Mouse (Mus musculus): Measurements from ENCODE around the gene Tpo. TPM values are rescaled to one million over a fixed set of nuclear protein-coding genes. Genes with fewer than 3 reads are reported as not detected.

The Tpo gene
- polyA plus RNA-seq (2015; fragmentation: Nextera tagmentation; extraction: Ambion mirVana): not detected in 2 replicates

DNA sequence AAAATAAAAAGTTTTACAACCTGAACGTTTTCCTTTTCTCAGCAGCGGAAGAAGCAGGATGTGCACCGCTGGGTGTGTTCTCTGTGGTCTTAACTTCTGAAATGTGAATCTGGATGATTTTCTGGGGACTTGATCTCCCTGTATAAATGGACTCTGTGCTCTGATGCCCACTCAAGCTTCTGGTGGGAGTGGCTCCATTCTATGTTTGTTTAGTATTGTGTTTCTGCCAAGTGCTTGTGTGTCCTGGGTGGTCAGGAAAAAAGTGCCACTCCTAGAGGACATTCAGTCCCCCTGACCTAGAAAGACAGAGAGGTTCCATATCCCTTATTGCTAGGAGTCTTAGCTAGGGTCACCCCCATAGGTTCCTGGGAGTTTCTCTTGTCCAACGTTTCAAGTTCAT lies at the start of gene Tpo:
TSS of gene Tpo (minus strand) at position 101 of the 400 bp plus-strand sequence.
- Histone ChIP-seq H3K4me1 (ENCODE audit: control insufficient read depth, insufficient read depth, low read length) (no peaks in the 10 kb centered on the region), H3K9ac (ENCODE audit: low read depth, low read length) (no peak within 1 kb of the TSS), H3K36me3 (ENCODE audit: control insufficient read depth, insufficient read depth, low read length) (no peaks in the 10 kb centered on the region), H3K9me3 (ENCODE audit: control insufficient read depth, low read length) (no peaks in the 10 kb centered on the region), H3K4me3 (ENCODE audit: low read length) (no peak within 1 kb of the TSS), H3K27ac (ENCODE audit: low read length) (no peak within 1 kb of the TSS), H3K4me2 (ENCODE audit: low read depth, low read length) (no peak within 1 kb of the TSS), H3K27me3 (replicated peaks; ENCODE audit: control insufficient read depth, insufficient read depth, low read length) (no peaks in the 10 kb centered on the region)
- 83% methylated on average over 4 of the region's 4 CpGs for WGBS
- ATAC-seq: no peak

DNA sequence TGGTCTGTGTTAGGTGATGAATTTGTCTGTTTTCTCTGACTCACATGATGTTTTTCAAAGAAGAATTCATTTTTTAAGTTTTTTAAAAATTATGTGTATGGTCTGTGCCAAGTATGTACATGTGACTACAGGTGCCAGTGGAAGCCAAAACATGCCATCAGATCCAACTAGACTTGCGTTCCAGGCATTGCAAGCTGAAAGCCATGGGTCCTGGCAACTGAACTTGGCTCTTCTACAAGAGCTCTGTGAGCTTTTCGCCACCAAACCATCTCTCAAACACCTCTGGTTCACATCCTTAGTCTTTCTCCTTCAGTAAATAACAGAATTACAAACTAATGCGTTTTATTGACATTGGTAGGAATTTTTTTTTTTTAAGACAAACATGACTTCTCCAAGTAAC lies 49.3 kb upstream of the Tpo start:
- H3K4me3 ChIP-seq (ENCODE audit: low read length): no peak overlapping the region
- no peak overlapping the region for H3K4me2 ChIP-seq (ENCODE audit: low read depth, low read length)
- no peak overlapping the region for H3K9ac ChIP-seq (ENCODE audit: low read depth, low read length)
- H3K4me1 ChIP-seq (ENCODE audit: control insufficient read depth, insufficient read depth, low read length): no peaks in the 10 kb centered on the region
- H3K9me3 ChIP-seq (ENCODE audit: control insufficient read depth, low read length): no peaks in the 10 kb centered on the region
- no peaks in the 10 kb centered on the region for H3K27me3 ChIP-seq (replicated peaks; ENCODE audit: control insufficient read depth, insufficient read depth, low read length)
- no peak for ATAC-seq
- H3K27ac ChIP-seq (ENCODE audit: low read length): no peak overlapping the region
- H3K36me3 ChIP-seq (ENCODE audit: control insufficient read depth, insufficient read depth, low read length): no peaks in the 10 kb centered on the region
- 70% methylated on average over 3 of the region's 3 CpGs for WGBS

DNA sequence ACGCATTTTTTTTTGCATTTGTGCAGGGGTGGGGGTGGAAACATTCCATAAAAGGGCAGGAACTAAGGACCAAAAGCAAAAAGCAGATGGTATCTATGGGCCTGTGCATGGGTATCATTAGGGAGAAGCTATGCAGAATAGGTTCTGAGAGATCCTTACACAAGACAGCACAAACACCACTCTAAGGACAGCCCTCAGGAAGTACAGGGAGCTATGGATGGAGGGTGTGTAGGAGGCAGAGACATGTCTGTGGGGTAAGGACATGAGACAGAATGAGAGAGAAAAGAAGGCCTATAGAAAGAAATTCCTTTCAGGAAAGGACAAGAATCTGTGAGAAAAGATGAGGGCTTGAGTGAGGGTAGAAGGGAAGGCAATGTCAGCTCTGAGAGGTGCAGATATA lies 47.2 kb upstream of the Tpo start:
- no peaks in the 10 kb centered on the region for H3K36me3 ChIP-seq (ENCODE audit: control insufficient read depth, insufficient read depth, low read length)
- no peaks in the 10 kb centered on the region for H3K27me3 ChIP-seq (replicated peaks; ENCODE audit: control insufficient read depth, insufficient read depth, low read length)
- no peak overlapping the region for H3K9ac ChIP-seq (ENCODE audit: low read depth, low read length)
- no peak overlapping the region for H3K4me2 ChIP-seq (ENCODE audit: low read depth, low read length)
- no peak overlapping the region for H3K27ac ChIP-seq (ENCODE audit: low read length)
- WGBS: 84% methylated on average over 1 of the region's 1 CpGs
- H3K9me3 ChIP-seq (ENCODE audit: control insufficient read depth, low read length): no peaks in the 10 kb centered on the region
- no peak for ATAC-seq
- H3K4me1 ChIP-seq (ENCODE audit: control insufficient read depth, insufficient read depth, low read length): no peaks in the 10 kb centered on the region
- no peak overlapping the region for H3K4me3 ChIP-seq (ENCODE audit: low read length)

DNA sequence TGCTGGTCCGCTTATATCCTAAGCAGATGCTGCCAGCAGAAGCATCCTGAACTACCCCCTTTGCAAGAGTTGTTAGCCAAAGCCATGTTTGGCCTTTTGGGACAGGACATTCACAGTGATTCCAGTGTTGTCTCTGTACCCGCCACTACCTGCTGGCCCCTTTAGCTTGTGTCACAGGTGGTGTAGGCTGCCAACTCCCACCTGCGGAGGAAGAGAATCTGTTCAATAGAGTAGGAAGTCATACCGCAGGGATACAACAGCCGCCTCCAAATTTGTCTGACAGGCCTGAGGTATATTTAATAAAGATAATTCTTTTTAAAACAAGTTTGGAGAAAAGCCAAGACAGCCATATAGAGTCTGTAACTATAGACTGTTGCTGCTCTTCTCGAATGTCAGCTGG lies 45.5 kb upstream of the Tpo start:
- WGBS: 80% methylated on average over 6 of the region's 6 CpGs
- H3K9me3 ChIP-seq (ENCODE audit: control insufficient read depth, low read length): no peaks in the 10 kb centered on the region
- no peak overlapping the region for H3K4me3 ChIP-seq (ENCODE audit: low read length)
- no peaks in the 10 kb centered on the region for H3K4me1 ChIP-seq (ENCODE audit: control insufficient read depth, insufficient read depth, low read length)
- no peaks in the 10 kb centered on the region for H3K27me3 ChIP-seq (replicated peaks; ENCODE audit: control insufficient read depth, insufficient read depth, low read length)
- H3K4me2 ChIP-seq (ENCODE audit: low read depth, low read length): no peak overlapping the region
- no peak overlapping the region for H3K9ac ChIP-seq (ENCODE audit: low read depth, low read length)
- H3K27ac ChIP-seq (ENCODE audit: low read length): no peak overlapping the region
- H3K36me3 ChIP-seq (ENCODE audit: control insufficient read depth, insufficient read depth, low read length): no peaks in the 10 kb centered on the region
- no peak for ATAC-seq

DNA sequence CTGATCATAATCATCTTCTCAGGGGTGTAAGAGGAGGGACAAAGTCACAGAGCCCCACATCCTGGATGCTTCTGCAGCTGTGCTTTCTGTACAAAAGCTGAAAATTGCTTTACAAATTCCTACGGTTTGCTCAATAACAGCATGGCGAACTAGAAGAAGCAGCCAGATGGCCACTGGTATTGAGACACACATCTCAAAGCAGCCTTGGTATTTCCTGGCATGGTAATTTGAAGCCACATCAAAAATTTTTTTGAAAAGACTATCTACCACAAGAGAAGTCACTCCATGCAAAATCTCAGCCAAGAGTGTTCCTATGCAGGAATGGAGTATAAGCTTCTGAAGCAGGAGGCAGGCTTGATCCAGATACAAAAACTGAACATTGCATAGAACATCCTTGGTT lies 45.1 kb upstream of the Tpo start:
- no peak overlapping the region for H3K4me3 ChIP-seq (ENCODE audit: low read length)
- H3K4me2 ChIP-seq (ENCODE audit: low read depth, low read length): no peak overlapping the region
- ATAC-seq: no peak
- H3K9ac ChIP-seq (ENCODE audit: low read depth, low read length): no peak overlapping the region
- no peak overlapping the region for H3K27ac ChIP-seq (ENCODE audit: low read length)
- no peaks in the 10 kb centered on the region for H3K36me3 ChIP-seq (ENCODE audit: control insufficient read depth, insufficient read depth, low read length)
- no peaks in the 10 kb centered on the region for H3K4me1 ChIP-seq (ENCODE audit: control insufficient read depth, insufficient read depth, low read length)
- H3K27me3 ChIP-seq (replicated peaks; ENCODE audit: control insufficient read depth, insufficient read depth, low read length): no peaks in the 10 kb centered on the region
- 89% methylated on average over 2 of the region's 2 CpGs for WGBS
- no peaks in the 10 kb centered on the region for H3K9me3 ChIP-seq (ENCODE audit: control insufficient read depth, low read length)

DNA sequence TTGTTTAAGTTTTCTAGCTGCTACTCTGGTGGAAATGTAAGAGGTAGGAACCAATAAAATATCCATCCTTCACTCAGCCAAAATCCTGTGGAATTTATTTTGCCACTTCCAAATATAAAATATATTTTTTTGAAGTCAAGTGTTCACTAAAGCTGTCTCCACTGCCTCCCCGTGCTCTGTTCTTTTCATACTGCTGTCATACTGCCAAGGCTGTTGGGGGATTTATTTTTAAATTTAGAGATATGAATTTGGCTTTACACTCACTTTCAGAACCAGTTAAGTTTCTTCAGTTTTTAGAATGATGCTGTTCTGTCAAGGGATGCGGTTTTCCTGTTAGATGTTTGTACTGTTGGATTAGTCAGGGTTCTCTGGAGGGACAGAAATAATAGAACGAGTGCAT lies 36.1 kb upstream of the Tpo start:
- WGBS: 65% methylated on average over 3 of the region's 3 CpGs
- Histone ChIP-seq H3K27me3 (replicated peaks; ENCODE audit: control insufficient read depth, insufficient read depth, low read length) (no peaks in the 10 kb centered on the region), H3K9ac (ENCODE audit: low read depth, low read length) (no peak overlapping the region), H3K4me2 (ENCODE audit: low read depth, low read length) (no peak overlapping the region), H3K36me3 (ENCODE audit: control insufficient read depth, insufficient read depth, low read length) (no peaks in the 10 kb centered on the region), H3K4me1 (ENCODE audit: control insufficient read depth, insufficient read depth, low read length) (no peaks in the 10 kb centered on the region), H3K4me3 (ENCODE audit: low read length) (no peak overlapping the region), H3K9me3 (ENCODE audit: control insufficient read depth, low read length) (no peaks in the 10 kb centered on the region), H3K27ac (ENCODE audit: low read length) (no peak overlapping the region)
- ATAC-seq: no peak

DNA sequence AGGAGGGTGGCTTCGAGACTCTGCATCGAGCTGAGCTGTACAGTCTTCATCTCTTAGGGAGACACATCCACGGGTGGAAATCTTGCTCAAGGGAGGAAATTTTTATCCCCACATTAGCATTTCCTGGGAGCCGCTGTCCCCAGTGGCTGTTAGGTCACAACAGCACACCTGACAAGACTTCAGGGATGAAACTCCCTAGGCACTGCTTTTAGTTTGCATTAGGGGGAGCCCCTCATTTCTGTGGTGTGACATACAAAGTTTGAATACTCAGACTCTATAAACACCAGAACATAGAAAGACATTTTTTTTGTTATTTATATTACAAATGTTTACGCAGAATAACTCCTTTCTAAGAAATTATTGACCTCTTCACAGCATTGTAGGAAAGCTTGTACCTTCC lies 32.1 kb upstream of the Tpo start:
- no peaks in the 10 kb centered on the region for H3K4me1 ChIP-seq (ENCODE audit: control insufficient read depth, insufficient read depth, low read length)
- WGBS: 80% methylated on average over 5 of the region's 5 CpGs
- no peaks in the 10 kb centered on the region for H3K27me3 ChIP-seq (replicated peaks; ENCODE audit: control insufficient read depth, insufficient read depth, low read length)
- H3K4me3 ChIP-seq (ENCODE audit: low read length): no peak overlapping the region
- no peaks in the 10 kb centered on the region for H3K36me3 ChIP-seq (ENCODE audit: control insufficient read depth, insufficient read depth, low read length)
- no peak overlapping the region for H3K9ac ChIP-seq (ENCODE audit: low read depth, low read length)
- H3K27ac ChIP-seq (ENCODE audit: low read length): no peak overlapping the region
- ATAC-seq: no peak
- no peaks in the 10 kb centered on the region for H3K9me3 ChIP-seq (ENCODE audit: control insufficient read depth, low read length)
- H3K4me2 ChIP-seq (ENCODE audit: low read depth, low read length): no peak overlapping the region

DNA sequence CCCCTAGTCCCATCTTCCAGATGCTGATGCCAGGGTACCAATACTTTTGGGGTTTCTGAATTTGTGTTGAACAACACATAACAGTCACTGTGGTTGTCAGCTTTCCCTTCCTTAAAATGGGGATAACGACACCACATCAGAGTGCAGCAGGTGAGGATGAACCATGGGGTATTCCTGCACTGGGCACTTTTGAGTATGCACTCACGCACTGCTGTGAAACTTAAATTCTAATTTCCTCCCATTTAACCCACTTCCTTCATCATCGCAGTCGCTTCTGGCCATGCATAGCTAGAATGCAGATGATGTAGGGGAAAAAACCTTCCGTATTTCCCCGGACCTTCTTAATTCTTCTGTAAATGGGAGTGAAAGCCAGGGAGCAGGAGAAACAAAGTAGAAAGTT lies 31.6 kb upstream of the Tpo start:
- Histone ChIP-seq H3K9ac (ENCODE audit: low read depth, low read length) (no peak overlapping the region), H3K4me2 (ENCODE audit: low read depth, low read length) (no peak overlapping the region), H3K9me3 (ENCODE audit: control insufficient read depth, low read length) (no peaks in the 10 kb centered on the region), H3K27me3 (replicated peaks; ENCODE audit: control insufficient read depth, insufficient read depth, low read length) (no peaks in the 10 kb centered on the region), H3K4me1 (ENCODE audit: control insufficient read depth, insufficient read depth, low read length) (no peaks in the 10 kb centered on the region), H3K4me3 (ENCODE audit: low read length) (no peak overlapping the region), H3K36me3 (ENCODE audit: control insufficient read depth, insufficient read depth, low read length) (no peaks in the 10 kb centered on the region), H3K27ac (ENCODE audit: low read length) (no peak overlapping the region)
- 91% methylated on average over 6 of the region's 6 CpGs for WGBS
- ATAC-seq: no peak

DNA sequence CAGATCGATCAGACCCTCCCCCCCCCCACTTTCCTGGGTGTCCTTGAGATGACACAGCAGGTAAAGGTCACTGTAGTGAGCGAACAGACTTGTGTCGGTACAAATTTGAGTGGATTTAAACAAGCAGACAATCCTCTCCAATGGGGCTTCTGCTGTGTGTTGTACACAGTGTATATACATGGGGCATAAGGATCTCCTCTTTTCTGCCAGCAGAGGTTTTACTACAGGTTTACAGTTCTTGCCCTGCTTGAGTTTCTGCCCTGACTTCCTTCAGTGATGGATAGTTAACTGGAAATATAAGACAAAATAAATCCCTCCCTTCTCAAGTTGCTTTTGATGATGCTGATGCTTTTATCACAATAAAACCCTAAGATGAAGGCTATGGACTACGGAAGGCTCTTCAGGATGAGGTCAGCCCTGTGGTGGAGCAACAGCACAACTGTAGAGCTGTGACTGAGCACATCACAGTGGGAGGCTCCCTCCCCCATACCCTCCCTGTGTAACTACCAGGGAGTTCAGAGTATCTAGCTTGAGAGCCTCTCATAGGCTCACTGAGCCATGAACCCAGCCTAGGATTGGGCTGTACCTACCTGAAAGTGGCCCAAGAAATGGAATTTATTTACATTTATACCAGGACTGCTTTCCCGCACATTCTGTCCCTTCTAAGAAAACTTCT lies 29.4 kb upstream of the Tpo start:
- H3K4me3 ChIP-seq (ENCODE audit: low read length): no peak overlapping the region
- H3K9ac ChIP-seq (ENCODE audit: low read depth, low read length): no peak overlapping the region
- WGBS: 80% methylated on average over 5 of the region's 5 CpGs
- no peak overlapping the region for H3K4me2 ChIP-seq (ENCODE audit: low read depth, low read length)
- no peaks in the 10 kb centered on the region for H3K36me3 ChIP-seq (ENCODE audit: control insufficient read depth, insufficient read depth, low read length)
- no peak overlapping the region for H3K27ac ChIP-seq (ENCODE audit: low read length)
- no peaks in the 10 kb centered on the region for H3K9me3 ChIP-seq (ENCODE audit: control insufficient read depth, low read length)
- ATAC-seq: no peak
- H3K4me1 ChIP-seq (ENCODE audit: control insufficient read depth, insufficient read depth, low read length): no peaks in the 10 kb centered on the region
- no peaks in the 10 kb centered on the region for H3K27me3 ChIP-seq (replicated peaks; ENCODE audit: control insufficient read depth, insufficient read depth, low read length)

DNA sequence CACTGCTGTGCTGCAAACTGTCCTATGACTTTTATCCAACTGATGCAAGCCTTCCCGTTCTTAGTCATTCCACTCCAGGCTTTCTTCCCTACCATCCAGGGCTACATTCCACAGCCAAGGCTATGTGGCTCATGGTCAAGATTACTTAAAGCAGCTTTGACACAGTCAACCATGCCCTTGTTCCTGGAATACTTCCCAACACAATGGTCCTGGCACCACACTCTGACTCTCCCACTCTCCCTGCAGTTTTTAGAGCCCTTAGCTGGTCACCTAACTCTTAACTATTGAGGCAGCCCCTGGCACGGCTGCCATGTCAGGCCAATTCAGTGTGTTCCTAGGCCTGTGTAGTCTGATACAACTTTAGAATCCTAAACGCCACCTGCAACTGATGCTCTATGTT lies 28.1 kb upstream of the Tpo start:
- H3K4me3 ChIP-seq (ENCODE audit: low read length): no peak overlapping the region
- no peak overlapping the region for H3K4me2 ChIP-seq (ENCODE audit: low read depth, low read length)
- 79% methylated on average over 3 of the region's 3 CpGs for WGBS
- no peak overlapping the region for H3K9ac ChIP-seq (ENCODE audit: low read depth, low read length)
- no peak overlapping the region for H3K27ac ChIP-seq (ENCODE audit: low read length)
- ATAC-seq: no peak
- no peaks in the 10 kb centered on the region for H3K4me1 ChIP-seq (ENCODE audit: control insufficient read depth, insufficient read depth, low read length)
- no peaks in the 10 kb centered on the region for H3K36me3 ChIP-seq (ENCODE audit: control insufficient read depth, insufficient read depth, low read length)
- H3K9me3 ChIP-seq (ENCODE audit: control insufficient read depth, low read length): no peaks in the 10 kb centered on the region
- H3K27me3 ChIP-seq (replicated peaks; ENCODE audit: control insufficient read depth, insufficient read depth, low read length): no peaks in the 10 kb centered on the region

All from intestine, embryonic 16.5 days (tissue).